Mouse (Mus musculus) liver, embryonic 11.5 days (tissue): ENCODE results near the gene Aplp2. TPM values are rescaled to one million over a fixed set of nuclear protein-coding genes. Genes with fewer than 3 reads are reported as not detected.

ENCODE experiments used
- ATAC-seq: fragments of 200-750 bp; cut with Nextera tagmentation; replicated peaks from 2 replicates; pipeline ENCODE4 v1.8.0; 2017; ENCODE audit warnings: moderate number of reproducible peaks, mild to moderate bottlenecking, moderate TSS enrichment, moderate library complexity; ENCODE audit not compliant: low FRiP score
- DNase-seq: peaks from one replicate; pipeline ENCODE4 v3.0.0-alpha.2; 2017; ENCODE audit warnings: low spot score
- H3K27ac ChIP-seq: fragments of 300-500 bp; sonication (generic); 2 replicates; pipeline ENCODE4 v1.5.1; 2014; ENCODE audit warnings: mild to moderate bottlenecking, low read depth, low read length, control low read depth
- H3K27me3 ChIP-seq: fragments of 300-500 bp; sonication (generic); replicated peaks from 2 replicates; pipeline ENCODE4 v1.6.1; 2014; ENCODE audit warnings: low read length, mixed read lengths; ENCODE audit not compliant: control insufficient read depth, insufficient read depth
- H3K36me3 ChIP-seq: fragments of 300-500 bp; sonication (generic); 2 replicates; pipeline ENCODE4 v1.6.1; 2014; ENCODE audit warnings: mild to moderate bottlenecking, low read length, moderate library complexity, mixed read lengths; ENCODE audit not compliant: control insufficient read depth, insufficient read depth
- H3K4me1 ChIP-seq: fragments of 300-500 bp; sonication (generic); replicated peaks from 2 replicates; pipeline ENCODE4 v1.6.1; 2014; ENCODE audit warnings: low read length, mixed read lengths; ENCODE audit not compliant: control insufficient read depth, insufficient read depth
- H3K4me2 ChIP-seq: fragments of 300-500 bp; sonication (generic); 2 replicates; pipeline ENCODE4 v1.6.1; 2014; ENCODE audit warnings: mild to moderate bottlenecking, control low read depth, moderate library complexity
- H3K4me3 ChIP-seq: fragments of 300-500 bp; sonication (generic); 2 replicates; pipeline ENCODE4 v1.5.1; 2014; ENCODE audit warnings: low read depth, low read length, control low read depth
- H3K9ac ChIP-seq: fragments of 300-500 bp; sonication (generic); 2 replicates; pipeline ENCODE4 v1.6.1; 2014; ENCODE audit warnings: low read depth, low read length, control low read depth
- H3K9me3 ChIP-seq: fragments of 300-500 bp; sonication (generic); 2 replicates; pipeline ENCODE4 v1.6.1; 2016; ENCODE audit warnings: low read length, inconsistent platforms, mixed read lengths; ENCODE audit not compliant: control insufficient read depth
- WGBS: fragments of 180-500 bp; shearing (Covaris S2); extraction: QIAGEN DNeasy Blood & Tissue Kit; methylation state at CpG from one replicate; pipeline ENCODE4 v1.1.7; 2014; 5-methylcytosine and 5-hydroxymethylcytosine counted together
- polyA plus RNA-seq: library from polyadenylated mRNA; unstranded; fragments of >200 nt; fragmentation: Nextera tagmentation; extraction: Ambion mirVana; gene quantifications from 2 replicates; pipeline ENCODE4 v1.2.1, GENCODE M21; 2014

The Aplp2 gene
- polyA plus RNA-seq, 1 experiment from 2014 or later: 256 TPM

- Histone ChIP-seq H3K4me1 (0 out of 2 replicates have a peak, but pooled peaks cover 2% of the 10 kb centered on the region), H3K9ac (no peak overlapping the region), H3K27me3 (no peaks in the 10 kb centered on the region), H3K4me2 (no peak overlapping the region), H3K4me3 (no peak overlapping the region), H3K9me3 (no peaks in the 10 kb centered on the region), H3K27ac (no peak overlapping the region), H3K36me3 (no peaks in the 10 kb centered on the region)
- DNase-seq: no peak
- no peak for ATAC-seq
- 46% methylated on average over 5 of the region's 5 CpGs for WGBS
Measured at GRCm38 (mm10) chr9:31119405-31119804, 92.2 kb downstream of the Aplp2 start.

- peak; percentile 68 for ATAC-seq
- H3K9ac ChIP-seq: no peak overlapping the region
- no peak overlapping the region for H3K4me3 ChIP-seq
- 0 out of 2 replicates have a peak, but pooled peaks cover 2% of the 10 kb centered on the region for H3K4me1 ChIP-seq
- H3K9me3 ChIP-seq: no peaks in the 10 kb centered on the region
- no peaks in the 10 kb centered on the region for H3K36me3 ChIP-seq
- H3K27me3 ChIP-seq: no peaks in the 10 kb centered on the region
- 31% methylated on average over 11 of the region's 11 CpGs for WGBS
- DNase-seq: no peak
- no peak overlapping the region for H3K4me2 ChIP-seq
- H3K27ac ChIP-seq: no peak overlapping the region
Measured at GRCm38 (mm10) chr9:31118520-31119298, 92.9 kb downstream of the Aplp2 start.

- H3K27me3 ChIP-seq: no peaks in the 10 kb centered on the region
- H3K27ac ChIP-seq: no peak overlapping the region
- H3K4me3 ChIP-seq: no peak overlapping the region
- H3K36me3 ChIP-seq: no peaks in the 10 kb centered on the region
- no peak overlapping the region for H3K4me2 ChIP-seq
- 0 out of 2 replicates have a peak, but pooled peaks cover 2% of the 10 kb centered on the region for H3K4me1 ChIP-seq
- 82% methylated on average over 6 of the region's 6 CpGs for WGBS
- no peak for DNase-seq
- no peaks in the 10 kb centered on the region for H3K9me3 ChIP-seq
- no peak overlapping the region for H3K9ac ChIP-seq
- ATAC-seq: no peak
Measured at GRCm38 (mm10) chr9:31117488-31117887, 94.1 kb downstream of the Aplp2 start.

GRCm38 (mm10) chr9:31117088-31117487 is 94.5 kb downstream of the Aplp2 start:
- H3K9ac ChIP-seq: no peak overlapping the region

GRCm38 (mm10) chr9:31115586-31115985 is 96.0 kb downstream of the Aplp2 start:
- H3K4me2 ChIP-seq: no peak overlapping the region

More at GRCm38 (mm10) chr9:31117088-31117487, 94.5 kb downstream of the Aplp2 start:
- Histone ChIP-seq H3K27ac (no peak overlapping the region), H3K4me2 (no peak overlapping the region), H3K9me3 (no peaks in the 10 kb centered on the region), H3K27me3 (no peaks in the 10 kb centered on the region), H3K4me1 (0 out of 2 replicates have a peak, but pooled peaks cover 2% of the 10 kb centered on the region), H3K4me3 (no peak overlapping the region), H3K36me3 (no peaks in the 10 kb centered on the region)
- ATAC-seq: no peak
- no peak for DNase-seq
- WGBS: 88% methylated on average over 11 of the region's 11 CpGs

GRCm38 (mm10) chr9:31108464-31108863 is 103.2 kb downstream of the Aplp2 start:
- WGBS: 86% methylated on average over 8 of the region's 8 CpGs
- H3K36me3 ChIP-seq: no peaks in the 10 kb centered on the region
- no peaks in the 10 kb centered on the region; the same call in 1 of the 2 replicates for H3K27me3 ChIP-seq

More at GRCm38 (mm10) chr9:31115586-31115985, 96.0 kb downstream of the Aplp2 start:
- Histone ChIP-seq H3K36me3 (no peaks in the 10 kb centered on the region), H3K9ac (no peak overlapping the region), H3K4me1 (0 out of 2 replicates have a peak, but pooled peaks cover 2% of the 10 kb centered on the region), H3K27ac (no peak overlapping the region), H3K9me3 (no peaks in the 10 kb centered on the region), H3K27me3 (no peaks in the 10 kb centered on the region), H3K4me3 (no peak overlapping the region)
- no peak for ATAC-seq
- DNase-seq: no peak

More at GRCm38 (mm10) chr9:31108464-31108863, 103.2 kb downstream of the Aplp2 start:
- no peak overlapping the region for H3K4me3 ChIP-seq
- no peak overlapping the region for H3K27ac ChIP-seq
- no peak overlapping the region for H3K9ac ChIP-seq
- no peak overlapping the region for H3K4me2 ChIP-seq
- H3K9me3 ChIP-seq: no peaks in the 10 kb centered on the region
- H3K4me1 ChIP-seq: no peaks in the 10 kb centered on the region
- ATAC-seq (no peak), DNase-seq (no peak)

Other genes with a start within 250 kb of the Aplp2 start
- 8.2 and 9.1 TPM in 2 replicates for gene Zbtb44, start 181.2 kb downstream of the Aplp2 start, polyA plus RNA-seq
- gene St14, start 80.0 kb downstream of the Aplp2 start, polyA plus RNA-seq: 1.4 and 1.5 TPM in 2 replicates
- gene Prdm10, start 68.7 kb upstream of the Aplp2 start, polyA plus RNA-seq: 5.7 and 6.5 TPM in 2 replicates
- gene Nfrkb, start 174.4 kb upstream of the Aplp2 start, polyA plus RNA-seq: 16.1 and 16.4 TPM in 2 replicates